Mouse (Mus musculus): ENCODE measurements around the gene Rgs6. TPM values are rescaled to one million over a fixed set of nuclear protein-coding genes. Genes with fewer than 3 reads are reported as not detected.
A peak's percentile ranks its signal among the peaks of the same experiment; 100 is the strongest.

Gene Rgs6
- total and polyA plus RNA-seq, 2 experiments: 0.09 TPM; not detected in 1

DNA sequence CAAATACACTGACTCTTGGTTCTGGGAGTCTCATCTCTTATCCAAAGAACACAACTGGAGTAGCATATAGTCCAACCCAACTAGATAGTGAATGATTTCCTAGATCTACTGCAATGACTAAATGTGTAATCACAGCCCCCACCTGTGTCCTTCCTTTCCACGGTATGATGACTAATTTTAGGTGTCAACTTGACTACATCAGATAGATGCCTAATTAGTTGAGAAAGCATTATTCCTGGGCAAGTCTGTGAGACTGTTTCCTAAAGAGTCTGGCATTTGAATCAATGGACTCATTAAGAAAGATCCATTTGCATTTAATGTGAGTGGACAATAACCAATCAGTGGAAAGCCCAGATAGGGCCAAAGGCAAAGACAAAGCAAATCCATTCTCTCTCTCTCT lies 591.8 kb downstream of the Rgs6 start:
- H3K27me3 ChIP-seq (ENCODE audit: control insufficient read depth, insufficient read depth, low read length): no peaks in the 10 kb centered on the region
- 85% methylated on average over 1 of the region's 1 CpGs for WGBS
- no peak overlapping the region for H3K4me3 ChIP-seq (ENCODE audit: insufficient read depth, low read depth, low read length)
- no peaks in the 10 kb centered on the region for H3K4me1 ChIP-seq (ENCODE audit: control insufficient read depth, insufficient read depth, low read length)
- no peaks in the 10 kb centered on the region for H3K36me3 ChIP-seq (ENCODE audit: control insufficient read depth, insufficient read depth, low read length)
- TF ChIP-seq CTCF (IDR thresholded peaks at IDR 0.05; ENCODE audit: low read depth, low read length): no peak
- no peak for TF ChIP-seq POLR2A (IDR thresholded peaks at IDR 0.05; ENCODE audit: extremely low read depth, insufficient read depth, low read length)
- no peak overlapping the region for H3K27ac ChIP-seq (replicated peaks; ENCODE audit: insufficient read depth, low read depth, low read length)
- H3K79me2 ChIP-seq (ENCODE audit: control insufficient read depth, insufficient read depth, low read length): no peaks in the 10 kb centered on the region
- no peak overlapping the region for H3K9ac ChIP-seq (ENCODE audit: low read depth, low read length)
- no peak for DNase-seq (ENCODE audit: extremely low read depth, low read depth, low spot score)

DNA sequence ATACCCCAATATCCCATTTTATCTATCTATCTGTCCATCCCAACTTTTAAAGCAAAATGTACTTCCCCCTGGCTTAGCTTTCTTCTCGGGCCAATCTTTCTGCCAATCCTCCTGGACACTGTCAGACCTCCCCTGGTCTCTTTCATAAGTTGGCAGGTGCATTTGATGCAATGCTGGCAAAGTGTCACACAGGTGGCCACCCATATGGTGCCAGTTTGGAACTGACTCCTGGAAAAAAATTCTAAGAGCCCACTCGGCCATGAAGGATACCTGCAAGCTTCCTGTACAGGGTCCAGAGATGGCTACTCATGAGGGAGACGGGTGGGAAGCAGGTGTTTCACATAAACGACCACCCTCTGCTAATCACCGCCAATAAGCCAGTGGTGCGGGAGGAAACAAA lies 592.5 kb downstream of the Rgs6 start:
- no peaks in the 10 kb centered on the region for H3K79me2 ChIP-seq (ENCODE audit: control insufficient read depth, insufficient read depth, low read length)
- H3K36me3 ChIP-seq (ENCODE audit: control insufficient read depth, insufficient read depth, low read length): no peaks in the 10 kb centered on the region
- WGBS: 89% methylated on average over 6 of the region's 6 CpGs
- H3K9ac ChIP-seq (ENCODE audit: low read depth, low read length): no peak overlapping the region
- H3K4me3 ChIP-seq (ENCODE audit: insufficient read depth, low read depth, low read length): no peak overlapping the region
- H3K4me1 ChIP-seq (ENCODE audit: control insufficient read depth, insufficient read depth, low read length): no peaks in the 10 kb centered on the region
- DNase-seq (ENCODE audit: extremely low read depth, low read depth, low spot score): no peak
- H3K27me3 ChIP-seq (ENCODE audit: control insufficient read depth, insufficient read depth, low read length): no peaks in the 10 kb centered on the region
- no peak overlapping the region for H3K27ac ChIP-seq (replicated peaks; ENCODE audit: insufficient read depth, low read depth, low read length)
- TF ChIP-seq POLR2A (IDR thresholded peaks at IDR 0.05; ENCODE audit: extremely low read depth, insufficient read depth, low read length): no peak
- TF ChIP-seq CTCF (IDR thresholded peaks at IDR 0.05; ENCODE audit: low read depth, low read length): no peak

DNA sequence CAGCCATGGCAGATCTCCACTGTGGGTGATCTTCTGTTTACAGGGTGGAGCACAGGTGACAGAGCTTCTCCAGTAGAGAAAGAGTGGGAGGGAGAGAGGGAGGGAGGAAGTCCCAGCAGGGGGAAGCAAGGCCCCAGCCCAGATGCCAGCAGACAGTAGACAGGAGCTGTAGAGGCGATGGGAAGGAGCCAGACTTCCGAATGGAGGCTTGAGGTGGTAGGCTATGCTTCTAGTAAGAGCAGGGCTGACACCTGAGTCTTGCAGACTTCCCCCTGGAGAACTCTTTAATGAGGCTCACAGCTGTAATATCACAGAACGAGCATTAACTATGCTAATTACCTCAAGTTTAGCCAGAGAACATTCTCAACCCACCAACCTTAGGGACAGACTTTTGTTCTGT lies 613.6 kb downstream of the Rgs6 start:
- TF ChIP-seq CTCF (IDR thresholded peaks at IDR 0.05; ENCODE audit: low read depth, low read length) (no peak), POLR2A (IDR thresholded peaks at IDR 0.05; ENCODE audit: extremely low read depth, insufficient read depth, low read length) (no peak)
- no peaks in the 10 kb centered on the region for H3K4me1 ChIP-seq (ENCODE audit: control insufficient read depth, insufficient read depth, low read length)
- H3K79me2 ChIP-seq (ENCODE audit: control insufficient read depth, insufficient read depth, low read length): no peaks in the 10 kb centered on the region
- no peaks in the 10 kb centered on the region for H3K36me3 ChIP-seq (ENCODE audit: control insufficient read depth, insufficient read depth, low read length)
- H3K9ac ChIP-seq (ENCODE audit: low read depth, low read length): no peak overlapping the region
- 82% methylated on average over 3 of the region's 3 CpGs for WGBS
- no peak overlapping the region for H3K4me3 ChIP-seq (ENCODE audit: insufficient read depth, low read depth, low read length)
- H3K27ac ChIP-seq (replicated peaks; ENCODE audit: insufficient read depth, low read depth, low read length): no peak overlapping the region
- no peaks in the 10 kb centered on the region for H3K27me3 ChIP-seq (ENCODE audit: control insufficient read depth, insufficient read depth, low read length)
- no peak for DNase-seq (ENCODE audit: extremely low read depth, low read depth, low spot score)

DNA sequence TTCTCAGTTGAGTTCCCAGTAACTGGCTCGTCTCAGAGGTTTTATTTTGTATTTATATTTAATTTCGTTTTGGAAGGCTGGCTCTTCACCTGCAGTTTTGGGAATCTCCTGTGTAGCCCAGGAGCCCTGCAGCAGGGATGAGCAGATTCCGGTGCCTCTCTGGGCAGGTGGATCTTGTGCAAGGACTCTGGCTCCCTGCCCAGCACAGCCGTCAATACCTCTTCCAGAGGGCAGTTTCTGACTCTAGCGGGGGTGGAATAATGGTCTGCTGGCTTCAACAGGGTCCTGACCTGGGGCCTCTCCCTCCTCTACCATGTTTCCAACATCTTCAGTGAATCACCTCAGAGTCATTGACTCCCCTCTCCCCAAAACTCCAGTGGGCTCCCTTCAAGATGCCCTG lies 616.3 kb downstream of the Rgs6 start:
- H3K9ac ChIP-seq (ENCODE audit: low read depth, low read length): no peak overlapping the region
- H3K36me3 ChIP-seq (ENCODE audit: control insufficient read depth, insufficient read depth, low read length): no peaks in the 10 kb centered on the region
- no peaks in the 10 kb centered on the region for H3K4me1 ChIP-seq (ENCODE audit: control insufficient read depth, insufficient read depth, low read length)
- WGBS: 21% methylated on average over 5 of the region's 5 CpGs
- H3K79me2 ChIP-seq (ENCODE audit: control insufficient read depth, insufficient read depth, low read length): no peaks in the 10 kb centered on the region
- H3K27me3 ChIP-seq (ENCODE audit: control insufficient read depth, insufficient read depth, low read length): no peaks in the 10 kb centered on the region
- TF ChIP-seq CTCF (IDR thresholded peaks at IDR 0.05; ENCODE audit: low read depth, low read length): no peak
- no peak for TF ChIP-seq POLR2A (IDR thresholded peaks at IDR 0.05; ENCODE audit: extremely low read depth, insufficient read depth, low read length)
- H3K4me3 ChIP-seq (ENCODE audit: insufficient read depth, low read depth, low read length): no peak overlapping the region
- H3K27ac ChIP-seq (replicated peaks; ENCODE audit: insufficient read depth, low read depth, low read length): no peak overlapping the region
- peak; percentile 69 for DNase-seq (ENCODE audit: extremely low read depth, low read depth, low spot score)

DNA sequence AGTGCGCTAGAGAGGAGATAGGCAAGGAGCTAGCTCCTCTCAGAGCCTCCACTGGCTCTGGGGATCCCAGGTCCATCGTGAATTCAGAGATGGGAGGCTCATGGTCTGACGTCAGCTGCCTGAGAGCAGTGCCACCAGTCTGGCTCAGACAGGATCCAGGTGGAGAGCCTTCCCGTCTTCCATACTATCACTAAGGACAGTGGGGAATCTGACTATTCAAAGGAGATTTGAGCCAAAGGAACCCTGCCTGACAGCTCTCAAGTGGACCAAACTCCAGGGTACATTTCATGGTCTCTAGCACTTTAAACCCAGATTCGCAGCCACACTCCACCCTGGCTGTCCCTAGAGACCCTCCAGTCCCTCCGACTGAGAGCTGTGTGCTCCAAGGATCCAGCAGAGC lies 618.8 kb downstream of the Rgs6 start:
- no peaks in the 10 kb centered on the region for H3K4me1 ChIP-seq (ENCODE audit: control insufficient read depth, insufficient read depth, low read length)
- no peaks in the 10 kb centered on the region for H3K27me3 ChIP-seq (ENCODE audit: control insufficient read depth, insufficient read depth, low read length)
- WGBS: 87% methylated on average over 6 of the region's 6 CpGs
- H3K4me3 ChIP-seq (ENCODE audit: insufficient read depth, low read depth, low read length): no peak overlapping the region
- TF ChIP-seq POLR2A (IDR thresholded peaks at IDR 0.05; ENCODE audit: extremely low read depth, insufficient read depth, low read length) (no peak), CTCF (IDR thresholded peaks at IDR 0.05; ENCODE audit: low read depth, low read length) (no peak)
- no peak overlapping the region for H3K9ac ChIP-seq (ENCODE audit: low read depth, low read length)
- no peaks in the 10 kb centered on the region for H3K36me3 ChIP-seq (ENCODE audit: control insufficient read depth, insufficient read depth, low read length)
- no peak overlapping the region for H3K27ac ChIP-seq (replicated peaks; ENCODE audit: insufficient read depth, low read depth, low read length)
- no peak for DNase-seq (ENCODE audit: extremely low read depth, low read depth, low spot score)
- H3K79me2 ChIP-seq (ENCODE audit: control insufficient read depth, insufficient read depth, low read length): no peaks in the 10 kb centered on the region

DNA sequence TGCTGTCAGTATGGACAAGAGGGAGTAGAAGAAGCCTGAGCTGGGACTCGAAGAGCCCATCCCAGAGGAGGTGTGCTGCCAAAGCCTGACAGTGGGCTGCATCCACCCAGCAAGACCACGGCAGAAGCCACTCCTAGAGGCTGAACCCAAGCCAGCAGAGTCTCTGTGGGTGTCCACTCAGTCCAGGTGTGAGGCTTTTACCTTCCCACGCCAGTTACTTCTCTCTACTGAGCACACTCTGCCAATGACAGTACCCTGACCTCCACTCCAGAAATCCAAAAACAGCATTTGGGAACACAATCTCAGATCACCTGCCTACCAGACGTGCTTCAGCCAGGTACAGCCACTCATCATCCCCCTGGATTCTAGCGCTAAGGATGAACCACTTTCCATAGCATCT lies 619.4 kb downstream of the Rgs6 start:
- H3K27ac ChIP-seq (replicated peaks; ENCODE audit: insufficient read depth, low read depth, low read length): no peak overlapping the region
- H3K4me1 ChIP-seq (ENCODE audit: control insufficient read depth, insufficient read depth, low read length): no peaks in the 10 kb centered on the region
- no peaks in the 10 kb centered on the region for H3K79me2 ChIP-seq (ENCODE audit: control insufficient read depth, insufficient read depth, low read length)
- no peaks in the 10 kb centered on the region for H3K36me3 ChIP-seq (ENCODE audit: control insufficient read depth, insufficient read depth, low read length)
- no peak for DNase-seq (ENCODE audit: extremely low read depth, low read depth, low spot score)
- no peaks in the 10 kb centered on the region for H3K27me3 ChIP-seq (ENCODE audit: control insufficient read depth, insufficient read depth, low read length)
- WGBS: 83% methylated on average over 5 of the region's 5 CpGs
- no peak overlapping the region for H3K9ac ChIP-seq (ENCODE audit: low read depth, low read length)
- TF ChIP-seq POLR2A (IDR thresholded peaks at IDR 0.05; ENCODE audit: extremely low read depth, insufficient read depth, low read length) (no peak), CTCF (IDR thresholded peaks at IDR 0.05; ENCODE audit: low read depth, low read length) (no peak)
- H3K4me3 ChIP-seq (ENCODE audit: insufficient read depth, low read depth, low read length): no peak overlapping the region
